Mouse (Mus musculus) cortical plate, adult 2 months (tissue): ENCODE measurements around the gene Arid2.

ENCODE experiments used
- CTCF ChIP-seq: fragments of 200-500 bp; IDR thresholded peaks from 2 replicates; pipeline ENCODE4 v1.5.1; 2011; ENCODE audit warnings: mild to moderate bottlenecking, control low read depth, low read length; ENCODE audit not compliant: insufficient read depth; ENCODE audit errors: extremely low read depth
- POLR2A ChIP-seq: fragments of 200-500 bp; IDR thresholded peaks from 2 replicates; pipeline ENCODE4 v1.6.1; 2011; ENCODE audit warnings: mild to moderate bottlenecking, low read length, control low read depth; ENCODE audit not compliant: insufficient read depth; ENCODE audit errors: extremely low read depth

DNA sequence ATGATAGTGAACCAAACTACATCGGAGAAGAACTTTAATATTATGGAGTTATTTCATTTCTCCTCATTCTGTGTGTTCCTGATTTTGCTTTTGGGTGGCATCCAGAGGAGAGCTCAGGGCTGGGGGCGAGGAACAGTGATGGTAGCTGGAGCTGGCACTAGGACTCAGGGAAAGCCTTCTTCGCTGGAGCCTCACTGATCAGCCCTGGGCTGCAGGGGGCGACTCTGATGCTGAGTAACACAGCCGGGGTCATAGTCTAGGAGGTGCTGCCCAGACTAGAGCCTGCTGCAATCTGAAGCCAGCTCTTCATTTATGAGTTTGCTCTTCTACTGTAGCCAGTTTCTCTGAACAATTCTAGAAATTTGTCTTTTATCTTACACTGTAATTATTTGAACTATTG, 85.8 kb downstream of the Arid2 start:
- TF ChIP-seq CTCF (no peak), POLR2A (no peak)
